Mouse (Mus musculus) lung, postnatal 0 days (tissue): ENCODE measurements around the gene Zfand2b. TPM values are rescaled to one million over a fixed set of nuclear protein-coding genes. Genes with fewer than 3 reads are reported as not detected.
A peak's percentile ranks its signal among the peaks of the same experiment; 100 is the strongest.

Experiments
- ATAC-seq: fragments of 200-750 bp; cut with Nextera tagmentation; 2 replicates; pipeline ENCODE4 v1.8.0; 2017; ENCODE audit warnings: moderate library complexity
- DNase-seq: peaks from one replicate; pipeline ENCODE4 v3.0.0-alpha.2; 2016; ENCODE audit warnings: low spot score
- H3K27ac ChIP-seq: fragments of 300-500 bp; sonication (generic); 2 replicates; pipeline ENCODE4 v1.5.1; 2014; ENCODE audit warnings: antibody characterized with exemption, mild to moderate bottlenecking, low read length, mixed read lengths
- H3K27me3 ChIP-seq: fragments of 300-500 bp; sonication (generic); replicated peaks from 2 replicates; pipeline ENCODE4 v1.6.1; 2014; ENCODE audit warnings: low read length, mixed read lengths; ENCODE audit not compliant: insufficient read depth
- H3K36me3 ChIP-seq: fragments of 300-500 bp; sonication (generic); 2 replicates; pipeline ENCODE4 v1.6.1; 2014; ENCODE audit warnings: low read length, mixed read lengths; ENCODE audit not compliant: insufficient read depth
- H3K4me1 ChIP-seq: fragments of 300-500 bp; sonication (generic); 2 replicates; pipeline ENCODE4 v1.6.1; 2014; ENCODE audit warnings: antibody characterized with exemption, low read depth, low read length, mixed read lengths; ENCODE audit not compliant: insufficient read depth
- H3K4me2 ChIP-seq: fragments of 300-500 bp; sonication (generic); replicated peaks from 2 replicates; pipeline ENCODE4 v1.6.1; 2014; ENCODE audit warnings: low read depth, mild to moderate bottlenecking, low read length, moderate library complexity, mixed read lengths
- H3K4me3 ChIP-seq: fragments of 300-500 bp; sonication (generic); 2 replicates; pipeline ENCODE4 v1.5.1; 2014; ENCODE audit warnings: low read depth, low read length
- H3K9ac ChIP-seq: fragments of 300-500 bp; sonication (generic); replicated peaks from 2 replicates; pipeline ENCODE4 v1.6.1; 2014; ENCODE audit warnings: low read depth, mild to moderate bottlenecking
- H3K9me3 ChIP-seq: fragments of 300-500 bp; sonication (generic); 2 replicates; pipeline ENCODE4 v1.6.1; 2016; ENCODE audit warnings: low read length, mixed read lengths
- CTCF ChIP-seq: IDR thresholded peaks from 2 replicates; pipeline ENCODE4 v1.5.1; 2016; ENCODE audit warnings: antibody characterized with exemption, mild to moderate bottlenecking
- EP300 ChIP-seq: IDR thresholded peaks from 2 replicates; pipeline ENCODE4 v1.6.1; 2016; ENCODE audit warnings: antibody characterized with exemption, mild to moderate bottlenecking, control low read depth
- WGBS: fragments of 180-500 bp; shearing (Covaris S2); extraction: QIAGEN DNeasy Blood & Tissue Kit; methylation state at CpG from one replicate; pipeline ENCODE4 v1.1.7; 2014; 5-methylcytosine and 5-hydroxymethylcytosine counted together
- microRNA-seq: library from miRNA; unstranded; fragments of <30 nt; microRNA quantifications from one replicate; pipeline ENCODE4, GENCODE M21; 2016
- polyA plus RNA-seq: library from polyadenylated mRNA; unstranded; fragments of >200 nt; fragmentation: Nextera tagmentation; extraction: Ambion mirVana; gene quantifications from 2 replicates; pipeline ENCODE4 v1.2.1, GENCODE M21; 2015

Gene Zfand2b
- polyA plus RNA-seq, 1 experiment from 2014 or later, result 56.1 TPM

GRCm38 (mm10) chr1:75215785-75216184 is 47.3 kb downstream of the Zfand2b start:
- Histone ChIP-seq H3K4me1 (peaks cover 12% of the 10 kb centered on the region), H3K4me2 (no peak overlapping the region), H3K9me3 (no peaks in the 10 kb centered on the region), H3K4me3 (no peak overlapping the region), H3K27me3 (peaks cover 3% of the 10 kb centered on the region; the same call in 1 of the 2 replicates), H3K27ac (no peak overlapping the region), H3K36me3 (peaks cover 10% of the 10 kb centered on the region; the same call in 1 of the 2 replicates), H3K9ac (no peak overlapping the region)
- ATAC-seq (no peak), DNase-seq (no peak)
- WGBS, result 91% methylated on average over 9 of the region's 9 CpGs
- TF ChIP-seq CTCF (no peak), EP300 (no peak)

- no peak for ATAC-seq
- WGBS, result 62% methylated on average over 13 of the region's 13 CpGs
- Histone ChIP-seq H3K27me3 (peaks cover 3% of the 10 kb centered on the region; the same call in 1 of the 2 replicates), H3K4me3 (no peak overlapping the region), H3K9me3 (no peaks in the 10 kb centered on the region), H3K4me1 (peaks cover 6% of the 10 kb centered on the region), H3K27ac (no peak overlapping the region), H3K9ac (no peak overlapping the region), H3K36me3 (peaks cover 10% of the 10 kb centered on the region; the same call in 1 of the 2 replicates), H3K4me2 (peak overlapping the region; percentile 78; the same call in 1 of the 2 replicates)
- DNase-seq, result no peak
- TF ChIP-seq EP300, result no peak
- TF ChIP-seq CTCF, result no peak
Observed at GRCm38 (mm10) chr1:75216797-75217585, 48.5 kb downstream of the Zfand2b start.

GRCm38 (mm10) chr1:75217893-75218226 is 49.4 kb downstream of the Zfand2b start:
- Histone ChIP-seq H3K4me1 (peaks cover 6% of the 10 kb centered on the region), H3K36me3 (peaks cover 10% of the 10 kb centered on the region; the same call in 1 of the 2 replicates), H3K9me3 (no peaks in the 10 kb centered on the region), H3K27ac (0 out of 2 replicates have a peak overlapping the region, but pooled peaks have one; percentile 72), H3K9ac (peak overlapping the region; percentile 46; the same call in 1 of the 2 replicates), H3K4me2 (peak overlapping the region; percentile 78), H3K27me3 (peaks cover 3% of the 10 kb centered on the region), H3K4me3 (peak overlapping the region; percentile 54)
- ATAC-seq (no peak), DNase-seq (no peak)
- TF ChIP-seq CTCF (no peak), EP300 (no peak)
- 3% methylated on average over 6 of the region's 6 CpGs for WGBS

- Histone ChIP-seq H3K4me2 (peak overlapping the region; percentile 78), H3K27ac (peak overlapping the region; percentile 72), H3K27me3 (peaks cover 3% of the 10 kb centered on the region), H3K36me3 (peaks cover 10% of the 10 kb centered on the region; the same call in 1 of the 2 replicates), H3K4me1 (peaks cover 6% of the 10 kb centered on the region), H3K9me3 (no peaks in the 10 kb centered on the region), H3K4me3 (peak overlapping the region; percentile 54), H3K9ac (peak overlapping the region; percentile 46)
- DNase-seq (peak; percentile 60), ATAC-seq (peak; percentile 33)
- TF ChIP-seq EP300, result no peak
- TF ChIP-seq CTCF, result no peak
- under 1% methylated on average over 38 of the region's 38 CpGs for WGBS
Observed at GRCm38 (mm10) chr1:75218227-75219001, 50.0 kb downstream of the Zfand2b start.

- DNase-seq (peak; percentile 92), ATAC-seq (peak; percentile 96)
- under 1% methylated on average over 24 of the region's 24 CpGs for WGBS
- Histone ChIP-seq H3K27ac (peak overlapping the region; percentile 77), H3K9me3 (no peaks in the 10 kb centered on the region), H3K27me3 (peaks cover 3% of the 10 kb centered on the region), H3K4me3 (peak overlapping the region; percentile 54), H3K36me3 (peaks cover 5% of the 10 kb centered on the region; the same call in 1 of the 2 replicates), H3K4me2 (peak overlapping the region; percentile 78), H3K4me1 (peaks cover 6% of the 10 kb centered on the region), H3K9ac (peak overlapping the region; percentile 46)
- TF ChIP-seq CTCF (peak; percentile 49), EP300 (no peak)
Observed at GRCm38 (mm10) chr1:75219078-75219477, 50.6 kb downstream of the Zfand2b start.

- DNase-seq, result no peak
- Histone ChIP-seq H3K36me3 (peaks cover 5% of the 10 kb centered on the region; the same call in 1 of the 2 replicates), H3K27me3 (peaks cover 3% of the 10 kb centered on the region), H3K27ac (peak within 1 kb of the TSS; percentile 77), H3K9me3 (no peaks in the 10 kb centered on the region), H3K4me2 (peak within 1 kb of the TSS; percentile 78), H3K9ac (peak within 1 kb of the TSS; percentile 46), H3K4me3 (peak within 1 kb of the TSS; percentile 54), H3K4me1 (peaks cover 6% of the 10 kb centered on the region)
- TF ChIP-seq CTCF (peak; percentile 42), EP300 (no peak)
- ATAC-seq, result peak; percentile 59
- 0% methylated on average over 34 of the region's 34 CpGs for WGBS
Observed at GRCm38 (mm10) chr1:75219531-75219930, 51.1 kb downstream of the Zfand2b start, which contains the start of gene Tuba4a. Gene Tuba4a, minus strand, starts transcription at chr1:75219865.

Small RNA genes lying within 50 kb of the gene (microRNA-seq; reads per million reads assigned to microRNA genes)
- not detected for gene Gm27943

Other genes starting within 250 kb of the Zfand2b start
- 2.0 and 2.3 TPM in 2 replicates for gene Cfap65, start 233.0 kb upstream of the Zfand2b start, polyA plus RNA-seq
- gene Ihh, start 217.0 kb upstream of the Zfand2b start, polyA plus RNA-seq, result 0.10 and 0.16 TPM in 2 replicates
- gene Nhej1, start 43.4 kb upstream of the Zfand2b start, polyA plus RNA-seq, result 5.8 and 6.6 TPM in 2 replicates
- gene Slc23a3, start 34.8 kb upstream of the Zfand2b start, polyA plus RNA-seq, result 1.4 and 1.5 TPM in 2 replicates
- 63.3 and 67.8 TPM in 2 replicates for gene Cnppd1, start 25.9 kb upstream of the Zfand2b start, polyA plus RNA-seq
- 40.5 and 45.0 TPM in 2 replicates for gene Retreg2, start 25.9 kb upstream of the Zfand2b start, polyA plus RNA-seq
- gene Abcb6, start 11.7 kb downstream of the Zfand2b start, polyA plus RNA-seq, result 9.4 and 11.7 TPM in 2 replicates
- gene Ankzf1, start 23.5 kb downstream of the Zfand2b start, polyA plus RNA-seq, result 15.9 and 17.2 TPM in 2 replicates
- gene Atg9a, start 23.6 kb downstream of the Zfand2b start, polyA plus RNA-seq, result 23.7 and 28.3 TPM in 2 replicates
- gene Glb1l, start 42.2 kb downstream of the Zfand2b start, polyA plus RNA-seq, result 8.6 and 10.1 TPM in 2 replicates
- 75.8 and 77.0 TPM in 2 replicates for gene Stk16, start 42.2 kb downstream of the Zfand2b start, polyA plus RNA-seq
- 46.6 and 50.5 TPM in 2 replicates for gene Tuba4a, start 51.2 kb downstream of the Zfand2b start, polyA plus RNA-seq
- not detected in 2 replicates for gene A630095N17Rik, start 63.5 kb downstream of the Zfand2b start, polyA plus RNA-seq
- 40.1 and 45.6 TPM in 2 replicates for gene Dnajb2, start 67.8 kb downstream of the Zfand2b start, polyA plus RNA-seq
- gene Ptprn, start 95.9 kb downstream of the Zfand2b start, polyA plus RNA-seq, result 0.90 and 0.92 TPM in 2 replicates
- 1.5 and 1.8 TPM in 2 replicates for gene Resp18, start 109.8 kb downstream of the Zfand2b start, polyA plus RNA-seq
- 109 TPM in 2 replicates for gene Dnpep, start 149.3 kb downstream of the Zfand2b start, polyA plus RNA-seq
- 59.4 and 67.3 TPM in 2 replicates for gene Des, start 191.7 kb downstream of the Zfand2b start, polyA plus RNA-seq
- 15.4 and 16.4 TPM in 2 replicates for gene Speg, start 206.7 kb downstream of the Zfand2b start, polyA plus RNA-seq